Mouse (Mus musculus): ENCODE data around the gene Gli2.

GRCm38 (mm10) chr1:118890125-118890875 is 163.1 kb downstream of the Gli2 start:
- TF ChIP-seq CTCF (IDR thresholded peaks at IDR 0.05; ENCODE audit: low read depth, low read length) (no peak), POLR2A (IDR thresholded peaks at IDR 0.05; ENCODE audit: extremely low read depth, insufficient read depth, low read length) (no peak)

All from liver, adult 2 months (tissue).